Mouse (Mus musculus) cortical plate, adult 2 months (tissue): ENCODE data around the gene Adamts16. TPM values are rescaled to one million over a fixed set of nuclear protein-coding genes. Genes with fewer than 3 reads are reported as not detected.

ENCODE experiments used
- H3K27ac ChIP-seq: fragments of 200-500 bp; 2 replicates; pipeline ENCODE4 v1.5.1; 2012; ENCODE audit warnings: low read length, control low read depth, inconsistent platforms; ENCODE audit not compliant: insufficient read depth
- H3K4me1 ChIP-seq: fragments of 200-500 bp; 2 replicates; pipeline ENCODE4 v1.6.1; 2011; ENCODE audit warnings: low read length; ENCODE audit not compliant: control insufficient read depth, insufficient read depth
- H3K4me3 ChIP-seq: fragments of 200-500 bp; 2 replicates; pipeline ENCODE4 v1.5.1; 2011; ENCODE audit warnings: mild to moderate bottlenecking, low read length, control low read depth; ENCODE audit not compliant: insufficient read depth
- CTCF ChIP-seq: fragments of 200-500 bp; IDR thresholded peaks from 2 replicates; pipeline ENCODE4 v1.5.1; 2011; ENCODE audit warnings: mild to moderate bottlenecking, control low read depth, low read length; ENCODE audit not compliant: insufficient read depth; ENCODE audit errors: extremely low read depth
- POLR2A ChIP-seq: fragments of 200-500 bp; IDR thresholded peaks from 2 replicates; pipeline ENCODE4 v1.6.1; 2011; ENCODE audit warnings: mild to moderate bottlenecking, low read length, control low read depth; ENCODE audit not compliant: insufficient read depth; ENCODE audit errors: extremely low read depth
- polyA plus RNA-seq: library from polyadenylated mRNA; depleted of rRNA; stranded (reverse); fragments of >200 nt; gene quantifications from 2 replicates; pipeline ENCODE4 v1.2.3, GENCODE M21; 2012

Adamts16 gene
- polyA plus RNA-seq, 1 experiment: 4.3 TPM

DNA sequence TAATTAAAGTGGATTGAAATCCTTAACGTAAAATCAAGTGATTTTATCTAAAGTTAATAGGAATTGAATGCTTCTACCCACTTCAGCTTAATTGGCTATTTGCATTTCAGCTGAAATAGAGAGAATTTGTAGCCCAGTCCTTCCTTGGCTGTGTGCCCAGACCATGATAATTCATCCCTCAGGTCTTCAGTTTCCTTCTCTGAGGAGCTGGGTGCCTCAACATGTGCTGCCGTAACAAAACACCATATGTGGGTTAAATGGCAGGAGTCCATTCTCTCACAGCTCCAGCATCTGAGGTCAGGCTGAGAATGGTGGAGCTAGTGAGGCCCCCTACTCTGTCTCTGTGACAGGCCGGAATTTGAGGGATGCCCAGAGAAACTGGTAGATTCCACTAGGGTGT, 29.4 kb upstream of the Adamts16 start:
- H3K4me1 ChIP-seq: no peaks in the 10 kb centered on the region
- TF ChIP-seq CTCF (no peak), POLR2A (no peak)
- H3K4me3 ChIP-seq: no peak overlapping the region
- H3K27ac ChIP-seq: no peak overlapping the region

- H3K4me1 ChIP-seq: no peaks in the 10 kb centered on the region
- H3K4me3 ChIP-seq: no peak overlapping the region
- TF ChIP-seq POLR2A (no peak), CTCF (no peak)
- H3K27ac ChIP-seq: no peak overlapping the region
Measured at GRCm38 (mm10) chr13:70866971-70867625, 25.5 kb upstream of the Adamts16 start.

DNA sequence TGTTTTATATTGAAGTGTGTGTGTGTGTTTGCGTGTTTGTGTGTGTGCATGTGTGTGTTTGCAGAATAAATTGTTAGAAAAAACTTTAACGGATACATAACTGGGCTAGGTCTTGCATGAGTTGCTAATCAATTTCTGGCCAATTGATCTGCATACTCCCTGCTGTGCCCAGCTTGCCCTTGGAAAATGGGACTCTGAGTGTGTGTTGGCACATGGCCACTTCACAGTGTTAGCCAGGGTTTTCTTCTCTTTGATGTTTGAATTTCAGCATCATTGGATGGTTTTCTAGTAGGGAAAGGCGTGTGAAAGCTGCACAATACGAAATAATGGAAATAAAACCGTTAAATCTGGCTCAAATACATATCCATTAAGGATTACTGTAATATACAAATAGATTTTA, 24.3 kb upstream of the Adamts16 start:
- Histone ChIP-seq H3K4me3 (no peak overlapping the region), H3K4me1 (no peaks in the 10 kb centered on the region), H3K27ac (no peak overlapping the region)
- TF ChIP-seq POLR2A (no peak), CTCF (no peak)

- no peak for TF ChIP-seq POLR2A
- TF ChIP-seq CTCF: no peak
- Histone ChIP-seq H3K27ac (no peak overlapping the region), H3K4me1 (no peaks in the 10 kb centered on the region), H3K4me3 (no peak overlapping the region)
Measured at GRCm38 (mm10) chr13:70862162-70862908, 20.7 kb upstream of the Adamts16 start.

DNA sequence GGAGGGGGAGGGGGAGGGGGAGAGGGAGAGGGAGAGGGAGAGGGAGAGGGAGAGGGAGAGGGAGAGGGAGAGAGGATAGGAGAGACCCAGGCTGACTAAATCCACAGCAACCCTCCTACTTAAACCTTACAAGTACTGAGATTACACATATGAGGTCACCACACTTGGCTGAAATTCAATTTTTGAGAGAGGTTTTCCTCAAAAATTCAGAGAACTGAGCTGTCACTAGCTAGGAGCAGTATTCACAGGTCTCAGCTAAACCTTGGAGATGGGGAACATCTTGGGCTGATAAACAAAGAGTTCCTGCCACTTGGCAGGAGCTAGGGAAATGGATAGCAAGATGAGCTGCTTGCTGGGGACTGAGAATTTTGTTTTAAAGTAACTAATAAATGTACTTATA, 12.0 kb upstream of the Adamts16 start:
- TF ChIP-seq CTCF: no peak
- TF ChIP-seq POLR2A: no peak
- Histone ChIP-seq H3K4me3 (no peak overlapping the region), H3K27ac (no peak overlapping the region), H3K4me1 (no peaks in the 10 kb centered on the region)

GRCm38 (mm10) chr13:70846933-70847332, 5.3 kb upstream of the Adamts16 start:
- TF ChIP-seq CTCF (no peak), POLR2A (no peak)
- Histone ChIP-seq H3K4me3 (no peak overlapping the region), H3K4me1 (no peaks in the 10 kb centered on the region), H3K27ac (no peak overlapping the region)

GRCm38 (mm10) chr13:70845526-70845925, 3.9 kb upstream of the Adamts16 start:
- Histone ChIP-seq H3K4me1 (no peaks in the 10 kb centered on the region), H3K27ac (no peak overlapping the region), H3K4me3 (no peak overlapping the region)
- no peak for TF ChIP-seq POLR2A
- no peak for TF ChIP-seq CTCF

- no peak for TF ChIP-seq CTCF
- TF ChIP-seq POLR2A: no peak
- Histone ChIP-seq H3K27ac (no peak overlapping the region), H3K4me3 (no peak overlapping the region; the same call in 1 of the 2 replicates), H3K4me1 (no peaks in the 10 kb centered on the region)
Measured at GRCm38 (mm10) chr13:70842126-70842525, 515 bp upstream of the Adamts16 start.

- Histone ChIP-seq H3K4me1 (no peaks in the 10 kb centered on the region), H3K27ac (no peak overlapping the region), H3K4me3 (peak overlapping the region; percentile 42)
- TF ChIP-seq CTCF (peak; percentile 92), POLR2A (no peak)
Measured at GRCm38 (mm10) chr13:70840161-70840560, 1.4 kb downstream of the Adamts16 start.

DNA sequence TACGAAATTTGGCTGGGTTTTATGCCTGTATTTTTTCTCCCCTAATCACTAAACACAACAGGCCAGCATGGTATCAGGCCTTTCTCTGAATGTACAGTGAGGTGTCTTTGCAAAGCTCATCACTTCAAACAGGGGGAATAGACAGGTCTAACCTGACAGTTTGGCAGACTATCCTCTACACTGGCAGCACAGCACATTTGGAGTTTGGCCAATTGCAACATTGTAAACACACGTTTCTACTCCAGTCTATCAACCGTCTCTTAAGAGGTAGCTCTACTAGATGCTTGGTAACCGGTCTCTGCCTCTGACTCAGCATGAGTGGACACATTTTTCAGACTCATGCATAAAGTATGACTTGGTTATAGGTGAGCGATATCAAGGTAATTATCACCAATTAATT, 4.0 kb downstream of the Adamts16 start:
- TF ChIP-seq CTCF: no peak
- no peak for TF ChIP-seq POLR2A
- no peak overlapping the region for H3K27ac ChIP-seq
- H3K4me1 ChIP-seq: no peaks in the 10 kb centered on the region
- H3K4me3 ChIP-seq: no peak overlapping the region
